Mouse (Mus musculus): ENCODE results near the gene Trpm3. TPM values are rescaled to one million over a fixed set of nuclear protein-coding genes. Genes with fewer than 3 reads are reported as not detected.

Gene Trpm3
- total and polyA plus RNA-seq, 2 experiments from 2014 or later, result 0.52 to 0.95 TPM

GRCm38 (mm10) chr19:22768242-22768641 lies 629.4 kb downstream of the Trpm3 start:
- Histone ChIP-seq H3K36me3 (replicated peaks; ENCODE audit: control insufficient read depth, insufficient read depth, low read length) (no peaks in the 10 kb centered on the region), H3K27ac (ENCODE audit: low read depth) (no peak overlapping the region), H3K4me2 (ENCODE audit: low read depth, low read length) (no peak overlapping the region), H3K4me3 (ENCODE audit: low read depth, low read length) (no peak overlapping the region), H3K9me3 (replicated peaks; ENCODE audit: control insufficient read depth, low read length) (no peaks in the 10 kb centered on the region), H3K9ac (replicated peaks; ENCODE audit: low read depth, low read length) (no peak overlapping the region), H3K4me1 (ENCODE audit: control insufficient read depth, insufficient read depth) (no peaks in the 10 kb centered on the region), H3K27me3 (ENCODE audit: control insufficient read depth, insufficient read depth, low read length) (no peaks in the 10 kb centered on the region)
- ATAC-seq (ENCODE audit: insufficient read depth, low read depth), result no peak
- no peak for TF ChIP-seq CTCF (IDR thresholded peaks at IDR 0.05; ENCODE audit: low read depth)
- no peak for TF ChIP-seq EP300 (IDR thresholded peaks at IDR 0.05; ENCODE audit: low read depth)
- WGBS, result 62% methylated on average over 3 of the region's 3 CpGs
- DNase-seq (ENCODE audit: low spot score), result no peak

GRCm38 (mm10) chr19:22775191-22775695 lies 636.4 kb downstream of the Trpm3 start:
- Histone ChIP-seq H3K27ac (ENCODE audit: low read depth) (no peak overlapping the region), H3K9ac (replicated peaks; ENCODE audit: low read depth, low read length) (no peak overlapping the region), H3K27me3 (ENCODE audit: control insufficient read depth, insufficient read depth, low read length) (no peaks in the 10 kb centered on the region), H3K4me3 (ENCODE audit: low read depth, low read length) (no peak overlapping the region), H3K36me3 (replicated peaks; ENCODE audit: control insufficient read depth, insufficient read depth, low read length) (no peaks in the 10 kb centered on the region), H3K9me3 (replicated peaks; ENCODE audit: control insufficient read depth, low read length) (no peaks in the 10 kb centered on the region), H3K4me1 (ENCODE audit: control insufficient read depth, insufficient read depth) (no peaks in the 10 kb centered on the region), H3K4me2 (ENCODE audit: low read depth, low read length) (no peak overlapping the region)
- no peak for ATAC-seq (ENCODE audit: insufficient read depth, low read depth)
- TF ChIP-seq EP300 (IDR thresholded peaks at IDR 0.05; ENCODE audit: low read depth) (no peak), CTCF (IDR thresholded peaks at IDR 0.05; ENCODE audit: low read depth) (no peak)
- WGBS, result 70% methylated on average over 3 of the region's 3 CpGs
- no peak for DNase-seq (ENCODE audit: low spot score)

- Histone ChIP-seq H3K4me3 (ENCODE audit: low read depth, low read length) (no peak overlapping the region), H3K27ac (ENCODE audit: low read depth) (no peak overlapping the region), H3K9me3 (replicated peaks; ENCODE audit: control insufficient read depth, low read length) (no peaks in the 10 kb centered on the region), H3K4me1 (ENCODE audit: control insufficient read depth, insufficient read depth) (no peaks in the 10 kb centered on the region), H3K4me2 (ENCODE audit: low read depth, low read length) (no peak overlapping the region), H3K27me3 (ENCODE audit: control insufficient read depth, insufficient read depth, low read length) (no peaks in the 10 kb centered on the region), H3K9ac (replicated peaks; ENCODE audit: low read depth, low read length) (no peak overlapping the region), H3K36me3 (replicated peaks; ENCODE audit: control insufficient read depth, insufficient read depth, low read length) (no peaks in the 10 kb centered on the region)
- TF ChIP-seq EP300 (IDR thresholded peaks at IDR 0.05; ENCODE audit: low read depth), result no peak
- TF ChIP-seq CTCF (IDR thresholded peaks at IDR 0.05; ENCODE audit: low read depth), result no peak
- 75% methylated on average over 7 of the region's 7 CpGs for WGBS
- DNase-seq (ENCODE audit: low spot score) (no peak), ATAC-seq (ENCODE audit: insufficient read depth, low read depth) (no peak)
Observed at GRCm38 (mm10) chr19:22780192-22780843, 641.5 kb downstream of the Trpm3 start.

GRCm38 (mm10) chr19:22781579-22781978 lies 642.7 kb downstream of the Trpm3 start:
- Histone ChIP-seq H3K9me3 (replicated peaks; ENCODE audit: control insufficient read depth, low read length) (no peaks in the 10 kb centered on the region), H3K36me3 (replicated peaks; ENCODE audit: control insufficient read depth, insufficient read depth, low read length) (no peaks in the 10 kb centered on the region), H3K9ac (replicated peaks; ENCODE audit: low read depth, low read length) (no peak overlapping the region), H3K27me3 (ENCODE audit: control insufficient read depth, insufficient read depth, low read length) (no peaks in the 10 kb centered on the region), H3K4me1 (ENCODE audit: control insufficient read depth, insufficient read depth) (no peaks in the 10 kb centered on the region), H3K4me2 (ENCODE audit: low read depth, low read length) (no peak overlapping the region), H3K4me3 (ENCODE audit: low read depth, low read length) (no peak overlapping the region), H3K27ac (ENCODE audit: low read depth) (no peak overlapping the region)
- ATAC-seq (ENCODE audit: insufficient read depth, low read depth) (no peak), DNase-seq (ENCODE audit: low spot score) (no peak)
- TF ChIP-seq CTCF (IDR thresholded peaks at IDR 0.05; ENCODE audit: low read depth) (no peak), EP300 (IDR thresholded peaks at IDR 0.05; ENCODE audit: low read depth) (no peak)

- H3K4me1 ChIP-seq (ENCODE audit: control insufficient read depth, insufficient read depth), result no peaks in the 10 kb centered on the region
- no peak overlapping the region for H3K27ac ChIP-seq (ENCODE audit: low read depth)
- WGBS, result 75% methylated on average over 2 of the region's 2 CpGs
- no peaks in the 10 kb centered on the region for H3K36me3 ChIP-seq (replicated peaks; ENCODE audit: control insufficient read depth, insufficient read depth, low read length)
- DNase-seq (ENCODE audit: low spot score) (no peak), ATAC-seq (ENCODE audit: insufficient read depth, low read depth) (no peak)
- H3K27me3 ChIP-seq (ENCODE audit: control insufficient read depth, insufficient read depth, low read length), result no peaks in the 10 kb centered on the region
- no peaks in the 10 kb centered on the region for H3K9me3 ChIP-seq (replicated peaks; ENCODE audit: control insufficient read depth, low read length)
- H3K4me3 ChIP-seq (ENCODE audit: low read depth, low read length), result no peak overlapping the region
- TF ChIP-seq CTCF (IDR thresholded peaks at IDR 0.05; ENCODE audit: low read depth) (no peak), EP300 (IDR thresholded peaks at IDR 0.05; ENCODE audit: low read depth) (no peak)
- H3K4me2 ChIP-seq (ENCODE audit: low read depth, low read length), result no peak overlapping the region
- no peak overlapping the region for H3K9ac ChIP-seq (replicated peaks; ENCODE audit: low read depth, low read length)
Observed at GRCm38 (mm10) chr19:22783745-22784144, 644.9 kb downstream of the Trpm3 start.

GRCm38 (mm10) chr19:22789753-22790152 lies 650.9 kb downstream of the Trpm3 start:
- 73% methylated on average over 3 of the region's 3 CpGs for WGBS
- no peaks in the 10 kb centered on the region for H3K4me1 ChIP-seq (ENCODE audit: control insufficient read depth, insufficient read depth)
- ATAC-seq (ENCODE audit: insufficient read depth, low read depth) (no peak), DNase-seq (ENCODE audit: low spot score) (no peak)
- TF ChIP-seq EP300 (IDR thresholded peaks at IDR 0.05; ENCODE audit: low read depth), result no peak
- no peak for TF ChIP-seq CTCF (IDR thresholded peaks at IDR 0.05; ENCODE audit: low read depth)
- no peaks in the 10 kb centered on the region for H3K36me3 ChIP-seq (replicated peaks; ENCODE audit: control insufficient read depth, insufficient read depth, low read length)
- no peak overlapping the region for H3K27ac ChIP-seq (ENCODE audit: low read depth)
- no peak overlapping the region for H3K9ac ChIP-seq (replicated peaks; ENCODE audit: low read depth, low read length)
- H3K4me3 ChIP-seq (ENCODE audit: low read depth, low read length), result no peak overlapping the region
- no peak overlapping the region for H3K4me2 ChIP-seq (ENCODE audit: low read depth, low read length)
- H3K27me3 ChIP-seq (ENCODE audit: control insufficient read depth, insufficient read depth, low read length), result no peaks in the 10 kb centered on the region
- no peaks in the 10 kb centered on the region for H3K9me3 ChIP-seq (replicated peaks; ENCODE audit: control insufficient read depth, low read length)
